Mouse (Mus musculus): Measurements from ENCODE around the gene Abhd12. TPM values are rescaled to one million over a fixed set of nuclear protein-coding genes. Genes with fewer than 3 reads are reported as not detected.
"Not testable (repeated sequence)": the region's sequence is repeated elsewhere in the genome, so short reads cannot be mapped to it uniquely, and the experiment has no call there.

Abhd12 gene
- polyA plus RNA-seq, 1 experiment from 2014 or later = 51.3 TPM

GRCm38 (mm10) chr2:150927038-150927720 lies 22.6 kb upstream of the Abhd12 start:
- H3K4me1 ChIP-seq = no peaks in the 10 kb centered on the region
- 94% methylated on average over 11 of the region's 11 CpGs for WGBS
- no peaks in the 10 kb centered on the region for H3K27me3 ChIP-seq (replicated peaks; ENCODE audit: low read depth, poor library complexity, severe bottlenecking)
- no peaks in the 10 kb centered on the region for H3K9me3 ChIP-seq
- H3K27ac ChIP-seq (replicated peaks) = no peak overlapping the region
- DNase-seq (ENCODE audit: low spot score) = no peak
- peaks cover 93% of the 10 kb centered on the region for H3K36me3 ChIP-seq (replicated peaks)
- no peak overlapping the region for H3K4me3 ChIP-seq

DNA sequence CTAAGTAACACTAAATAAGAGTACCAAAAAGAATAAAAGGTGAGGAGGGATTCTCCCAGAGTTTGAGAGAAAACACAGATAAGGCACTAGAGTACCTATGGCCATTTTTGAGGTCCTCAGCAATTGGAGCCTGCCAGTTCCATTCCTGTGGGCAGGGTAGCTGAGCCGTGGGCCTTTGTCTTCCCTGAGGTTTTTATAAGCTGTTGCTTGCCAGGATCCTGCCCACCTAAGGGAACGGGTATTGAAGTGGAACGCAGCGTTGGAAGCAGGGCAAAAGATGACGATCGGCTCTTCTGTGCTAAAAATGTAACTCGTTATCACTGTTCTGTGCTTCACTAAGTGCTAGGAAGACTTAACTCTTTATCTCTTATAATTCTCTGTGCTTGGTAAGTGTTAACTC lies 19.0 kb upstream of the Abhd12 start:
- Histone ChIP-seq H3K27ac (replicated peaks) (no peak overlapping the region), H3K4me1 (no peaks in the 10 kb centered on the region), H3K36me3 (replicated peaks) (peaks cover 81% of the 10 kb centered on the region), H3K27me3 (replicated peaks; ENCODE audit: low read depth, poor library complexity, severe bottlenecking) (no peaks in the 10 kb centered on the region), H3K9me3 (no peaks in the 10 kb centered on the region), H3K4me3 (no peak overlapping the region)
- whole genome bisulfite sequencing = 93% methylated on average over 7 of the region's 7 CpGs
- no peak for DNase-seq (ENCODE audit: low spot score)

DNA sequence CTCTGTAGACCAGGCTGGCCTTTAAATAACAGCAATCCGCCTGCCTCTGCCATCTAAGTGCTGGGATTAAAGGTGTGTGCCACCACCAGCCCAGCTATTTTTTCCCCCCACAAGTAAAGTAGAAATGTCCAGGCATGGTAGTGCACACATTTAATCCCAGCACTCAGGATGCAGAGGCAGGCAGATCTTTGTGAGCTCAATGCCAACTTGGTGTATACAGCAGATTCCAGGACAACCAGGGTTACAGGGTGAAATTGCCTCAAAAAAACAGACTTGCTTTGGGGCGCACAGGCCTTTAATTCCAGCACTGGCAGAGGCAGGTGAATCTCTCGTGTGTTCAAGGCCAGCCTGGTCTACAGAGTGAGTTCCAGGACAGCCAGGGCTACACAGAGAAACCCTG lies 18.5 kb upstream of the Abhd12 start:
- no peaks in the 10 kb centered on the region for H3K27me3 ChIP-seq (replicated peaks; ENCODE audit: low read depth, poor library complexity, severe bottlenecking)
- no peak for DNase-seq (ENCODE audit: low spot score)
- H3K9me3 ChIP-seq = no peaks in the 10 kb centered on the region
- WGBS = 91% methylated on average over 3 of the region's 3 CpGs
- H3K4me3 ChIP-seq = no peak overlapping the region
- H3K27ac ChIP-seq (replicated peaks) = no peak overlapping the region
- H3K36me3 ChIP-seq (replicated peaks) = peaks cover 81% of the 10 kb centered on the region
- H3K4me1 ChIP-seq = no peaks in the 10 kb centered on the region

- H3K9me3 ChIP-seq = no peaks in the 10 kb centered on the region
- WGBS = 96% methylated on average over 4 of the region's 4 CpGs
- no peak overlapping the region for H3K4me3 ChIP-seq
- no peaks in the 10 kb centered on the region for H3K4me1 ChIP-seq
- H3K36me3 ChIP-seq (replicated peaks) = peaks cover 81% of the 10 kb centered on the region
- H3K27me3 ChIP-seq (replicated peaks; ENCODE audit: low read depth, poor library complexity, severe bottlenecking) = no peaks in the 10 kb centered on the region
- DNase-seq (ENCODE audit: low spot score) = no peak
- H3K27ac ChIP-seq (replicated peaks) = no peak overlapping the region
These were observed 17.6 kb upstream of the Abhd12 start for GRCm38 (mm10) chr2:150922165-150922564.

GRCm38 (mm10) chr2:150921697-150922096 lies 17.2 kb upstream of the Abhd12 start:
- no peaks in the 10 kb centered on the region for H3K27me3 ChIP-seq (replicated peaks; ENCODE audit: low read depth, poor library complexity, severe bottlenecking)
- no peak overlapping the region for H3K27ac ChIP-seq (replicated peaks)
- no peak overlapping the region for H3K4me3 ChIP-seq
- H3K9me3 ChIP-seq = no peaks in the 10 kb centered on the region
- H3K36me3 ChIP-seq (replicated peaks) = peaks cover 81% of the 10 kb centered on the region
- no peak for DNase-seq (ENCODE audit: low spot score)
- WGBS = 89% methylated on average over 6 of the region's 6 CpGs
- H3K4me1 ChIP-seq = no peaks in the 10 kb centered on the region

GRCm38 (mm10) chr2:150920543-150920942 lies 16.0 kb upstream of the Abhd12 start:
- H3K9me3 ChIP-seq = no peaks in the 10 kb centered on the region

DNA sequence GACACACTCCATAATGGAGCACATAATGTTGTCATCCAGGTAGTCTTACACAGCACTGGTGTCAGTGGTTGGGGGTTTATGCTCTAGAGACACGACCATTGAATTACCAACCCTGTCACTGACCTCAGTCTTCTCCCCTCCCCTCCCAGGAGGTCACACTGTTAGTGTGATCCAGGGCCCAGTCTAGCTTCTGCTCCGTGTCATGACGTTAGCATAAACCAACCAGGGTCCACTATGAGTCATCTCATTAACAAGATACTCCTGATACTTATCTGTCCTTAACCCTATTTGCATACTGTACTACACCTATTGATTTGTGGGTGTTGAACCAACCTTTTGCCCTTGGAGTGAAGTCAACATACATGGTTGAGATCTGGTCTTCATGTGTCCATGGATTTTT lies 14.2 kb upstream of the Abhd12 start:
- no peaks in the 10 kb centered on the region for H3K27me3 ChIP-seq (replicated peaks; ENCODE audit: low read depth, poor library complexity, severe bottlenecking)
- H3K9me3 ChIP-seq = no peaks in the 10 kb centered on the region
- no peaks in the 10 kb centered on the region for H3K4me1 ChIP-seq
- H3K27ac ChIP-seq (replicated peaks) = no peak overlapping the region
- peaks cover 76% of the 10 kb centered on the region for H3K36me3 ChIP-seq (replicated peaks)
- 95% methylated on average over 3 of the region's 3 CpGs for WGBS
- no peak overlapping the region for H3K4me3 ChIP-seq
- DNase-seq (ENCODE audit: low spot score) = no peak

More at GRCm38 (mm10) chr2:150920543-150920942, 16.0 kb upstream of the Abhd12 start:
- Histone ChIP-seq H3K36me3 (replicated peaks) (peaks cover 79% of the 10 kb centered on the region), H3K4me1 (no peaks in the 10 kb centered on the region), H3K27me3 (replicated peaks; ENCODE audit: low read depth, poor library complexity, severe bottlenecking) (no peaks in the 10 kb centered on the region), H3K27ac (replicated peaks) (no peak overlapping the region), H3K4me3 (no peak overlapping the region)
- no peak for DNase-seq (ENCODE audit: low spot score)
- WGBS = 93% methylated on average over 3 of the region's 3 CpGs

DNA sequence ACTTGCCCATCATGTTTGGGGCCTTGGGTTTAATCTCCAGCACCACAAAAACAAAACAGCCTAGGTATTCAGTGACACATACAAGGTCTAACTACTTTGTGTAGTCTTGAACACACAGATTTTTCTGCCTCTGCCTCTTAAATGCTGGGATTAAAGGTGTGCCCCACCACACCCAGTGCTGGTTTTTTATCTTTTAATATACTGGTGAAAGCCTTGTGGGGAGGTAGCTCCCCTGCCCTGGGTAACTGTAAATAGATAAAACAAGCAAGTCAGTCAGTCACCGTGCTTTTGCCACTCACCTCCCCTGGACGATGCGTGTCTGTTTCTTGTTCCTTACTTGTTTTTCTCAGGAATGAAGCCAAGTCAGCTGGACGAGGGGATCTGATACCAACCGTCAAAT lies 11.2 kb upstream of the Abhd12 start:
- 91% methylated on average over 5 of the region's 5 CpGs for WGBS
- Histone ChIP-seq H3K27me3 (replicated peaks; ENCODE audit: low read depth, poor library complexity, severe bottlenecking) (no peaks in the 10 kb centered on the region), H3K27ac (replicated peaks) (no peak overlapping the region), H3K4me3 (no peak overlapping the region), H3K36me3 (replicated peaks) (peaks cover 63% of the 10 kb centered on the region), H3K4me1 (0 out of 2 replicates have a peak, but pooled peaks cover 6% of the 10 kb centered on the region), H3K9me3 (no peaks in the 10 kb centered on the region)
- no peak for DNase-seq (ENCODE audit: low spot score)

DNA sequence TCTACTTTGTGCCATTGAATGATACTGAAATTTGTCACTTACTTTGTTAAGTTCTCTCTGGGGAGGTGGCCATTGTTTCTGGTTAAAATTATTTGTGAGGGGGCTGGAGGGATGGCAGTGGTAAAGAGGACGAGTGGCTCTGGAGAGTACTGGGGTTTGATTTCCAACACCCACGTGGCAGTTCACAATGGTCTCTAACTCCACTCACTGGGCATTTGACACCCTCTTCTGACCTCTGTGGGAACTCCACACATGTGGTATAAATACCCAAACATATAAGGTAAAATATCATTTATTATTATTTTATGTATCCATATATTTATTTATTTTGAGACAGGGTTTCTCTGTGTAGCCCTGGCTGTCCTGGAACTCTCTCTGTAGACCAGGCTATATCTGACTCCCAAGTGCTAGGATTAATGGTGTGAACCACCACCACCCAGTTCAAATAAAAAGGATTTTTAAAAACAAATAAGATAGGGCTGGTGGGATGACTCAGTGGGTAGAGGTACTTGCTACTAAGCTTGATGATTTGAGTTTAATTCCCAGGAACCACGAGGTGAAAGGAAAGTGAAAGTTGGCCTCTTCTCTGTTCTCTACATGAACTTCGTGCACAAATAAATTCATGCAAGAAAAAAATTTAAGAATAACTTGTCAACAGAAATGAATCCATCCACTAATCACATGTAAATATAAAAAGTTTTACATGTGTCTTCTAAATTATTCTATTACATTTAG lies 10.4 kb upstream of the Abhd12 start:
- no peaks in the 10 kb centered on the region for H3K27me3 ChIP-seq (replicated peaks; ENCODE audit: low read depth, poor library complexity, severe bottlenecking)
- no peak overlapping the region for H3K4me3 ChIP-seq
- no peak for DNase-seq (ENCODE audit: low spot score)
- 79% methylated on average over 4 of the region's 4 CpGs for WGBS
- H3K9me3 ChIP-seq = no peaks in the 10 kb centered on the region
- H3K36me3 ChIP-seq (replicated peaks) = peaks cover 56% of the 10 kb centered on the region
- H3K27ac ChIP-seq (replicated peaks) = no peak overlapping the region
- H3K4me1 ChIP-seq = peaks cover 11% of the 10 kb centered on the region; the same call in 1 of the 2 replicates

- H3K27me3 ChIP-seq (replicated peaks; ENCODE audit: low read depth, poor library complexity, severe bottlenecking) = no peaks in the 10 kb centered on the region
- no peaks in the 10 kb centered on the region for H3K9me3 ChIP-seq
- peaks cover 19% of the 10 kb centered on the region for H3K36me3 ChIP-seq (replicated peaks)
- no peak for DNase-seq (ENCODE audit: low spot score)
- 49% methylated on average over 10 of the region's 10 CpGs for WGBS
- peak overlapping the region; percentile 96 for H3K27ac ChIP-seq (replicated peaks)
- H3K4me3 ChIP-seq = peak overlapping the region; percentile 73
- peaks cover 11% of the 10 kb centered on the region; the same call in 1 of the 2 replicates for H3K4me1 ChIP-seq
These were observed 5.8 kb upstream of the Abhd12 start for GRCm38 (mm10) chr2:150910295-150910881.

GRCm38 (mm10) chr2:150909429-150910039 lies 5.0 kb upstream of the Abhd12 start:
- H3K36me3 ChIP-seq (replicated peaks) = peaks cover 12% of the 10 kb centered on the region
- H3K9me3 ChIP-seq = no peaks in the 10 kb centered on the region
- H3K4me3 ChIP-seq = peak overlapping the region; percentile 73
- DNase-seq (ENCODE audit: low spot score) = peak; percentile 94
- no peaks in the 10 kb centered on the region for H3K27me3 ChIP-seq (replicated peaks; ENCODE audit: low read depth, poor library complexity, severe bottlenecking)
- peak overlapping the region; percentile 96 for H3K27ac ChIP-seq (replicated peaks)
- WGBS = under 1% methylated on average over 35 of the region's 35 CpGs
- H3K4me1 ChIP-seq = peaks cover 11% of the 10 kb centered on the region; the same call in 1 of the 2 replicates

DNA sequence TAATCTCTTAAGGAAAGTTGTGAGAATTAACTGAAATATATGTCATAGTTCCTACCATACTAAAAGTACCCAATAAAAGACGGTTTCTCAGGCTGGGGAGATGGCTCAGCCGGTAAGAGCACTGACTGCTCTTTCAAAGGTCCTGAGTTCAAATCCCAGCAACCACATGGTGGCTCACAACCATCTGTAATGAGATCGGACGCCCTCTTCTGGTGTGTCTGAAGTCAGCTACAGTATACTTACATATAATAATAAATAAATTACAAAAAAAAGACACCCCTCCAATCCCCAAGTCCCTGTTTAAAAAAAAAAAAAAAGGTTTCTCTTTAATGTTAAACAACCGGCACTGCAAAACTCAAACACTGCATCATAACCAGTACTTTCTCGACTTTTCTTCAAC lies 4.3 kb upstream of the Abhd12 start:
- H3K4me3 ChIP-seq = peak overlapping the region; percentile 73
- WGBS = 53% methylated on average over 6 of the region's 6 CpGs
- H3K4me1 ChIP-seq = peaks cover 15% of the 10 kb centered on the region
- not testable (repeated sequence) for H3K36me3 ChIP-seq (replicated peaks); DNase-seq (ENCODE audit: low spot score); H3K9me3 ChIP-seq; H3K27me3 ChIP-seq (replicated peaks; ENCODE audit: low read depth, poor library complexity, severe bottlenecking)
- H3K27ac ChIP-seq (replicated peaks) = peak overlapping the region; percentile 96

Measured in embryonic facial prominence, embryonic 10.5 days (tissue).